Mouse (Mus musculus): ENCODE measurements around the gene Rpn1. TPM values are rescaled to one million over a fixed set of nuclear protein-coding genes. Genes with fewer than 3 reads are reported as not detected.

The Rpn1 gene
- polyA plus RNA-seq, 1 experiment from 2014 or later, result 302 TPM

Small RNA genes within 50 kb of the gene (microRNA-seq; reads per million reads assigned to microRNA genes)
- not detected for gene Mir6376

Other genes starting within 250 kb of the Rpn1 start
- 2.8 and 3.2 TPM in 2 replicates for gene Gm45140, start 248.7 kb upstream of the Rpn1 start, polyA plus RNA-seq (2016; fragmentation: Nextera tagmentation; extraction: Ambion mirVana)
- 69.4 and 69.8 TPM in 2 replicates for gene Isy1, start 245.7 kb upstream of the Rpn1 start, polyA plus RNA-seq (2016; fragmentation: Nextera tagmentation; extraction: Ambion mirVana)
- 1,409 and 1,454 TPM in 2 replicates for gene Cnbp, start 233.4 kb upstream of the Rpn1 start, polyA plus RNA-seq (2016; fragmentation: Nextera tagmentation; extraction: Ambion mirVana)
- 157 and 159 TPM in 2 replicates for gene Copg1, start 196.7 kb upstream of the Rpn1 start, polyA plus RNA-seq (2016; fragmentation: Nextera tagmentation; extraction: Ambion mirVana)
- gene Hmces, start 170.5 kb upstream of the Rpn1 start, polyA plus RNA-seq (2016; fragmentation: Nextera tagmentation; extraction: Ambion mirVana), result 64.0 and 67.1 TPM in 2 replicates
- 29.2 and 35.8 TPM in 2 replicates for gene H1fx, start 102.8 kb upstream of the Rpn1 start, polyA plus RNA-seq (2016; fragmentation: Nextera tagmentation; extraction: Ambion mirVana)
- 206 and 207 TPM in 2 replicates for gene Rab7, start 39.2 kb upstream of the Rpn1 start, polyA plus RNA-seq (2016; fragmentation: Nextera tagmentation; extraction: Ambion mirVana)
- 34.6 and 35.9 TPM in 2 replicates for gene Gata2, start 109.4 kb downstream of the Rpn1 start, polyA plus RNA-seq (2016; fragmentation: Nextera tagmentation; extraction: Ambion mirVana)
- gene Dnajb8, start 137.8 kb downstream of the Rpn1 start, polyA plus RNA-seq (2016; fragmentation: Nextera tagmentation; extraction: Ambion mirVana), result not detected in 2 replicates